Mouse (Mus musculus) testis, adult 2 months (tissue): Measurements from ENCODE around the gene Fcamr.

ENCODE experiments used
- CTCF ChIP-seq: fragments of 200-500 bp; IDR thresholded peaks from 2 replicates; pipeline ENCODE4 v1.5.1; 2012; ENCODE audit warnings: low read depth, mild to moderate bottlenecking, inconsistent platforms, low read length, moderate library complexity; ENCODE audit not compliant: control insufficient read depth, insufficient read depth, insufficient replicate concordance
- POLR2A ChIP-seq: fragments of 200-500 bp; IDR thresholded peaks from 2 replicates; pipeline ENCODE4 v1.6.1; 2012; ENCODE audit warnings: low read depth, mild to moderate bottlenecking, inconsistent platforms, low read length, moderate library complexity; ENCODE audit not compliant: control insufficient read depth

DNA sequence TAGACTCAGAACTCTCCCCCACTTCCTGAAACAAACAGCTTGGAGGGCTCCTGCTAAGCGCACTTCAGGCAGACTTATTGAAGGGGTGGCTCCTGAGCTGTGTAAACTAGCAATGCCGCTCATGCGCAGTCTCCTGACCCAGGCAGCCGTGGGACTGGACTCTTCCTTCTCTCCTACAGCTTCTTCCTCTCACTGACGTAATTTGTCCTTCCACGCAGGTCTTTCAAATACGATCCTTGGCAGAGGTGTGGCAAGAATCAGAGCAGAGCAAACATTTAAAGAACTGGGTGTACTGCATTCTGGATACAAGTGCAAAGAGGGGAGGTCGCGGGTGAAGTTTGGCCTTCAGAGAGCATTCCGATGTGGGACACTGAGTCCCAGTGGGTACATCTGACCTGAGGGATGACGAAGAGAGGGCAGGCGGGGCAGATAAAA, 36.7 kb upstream of the Fcamr start:
- TF ChIP-seq CTCF, result no peak
- no peak for TF ChIP-seq POLR2A
